Mouse (Mus musculus): ENCODE data around the gene Micu2.
"Not testable (repeated sequence)": the region's sequence is repeated elsewhere in the genome, so short reads cannot be mapped to it uniquely, and the experiment has no call there.

Gene Micu2

DNA sequence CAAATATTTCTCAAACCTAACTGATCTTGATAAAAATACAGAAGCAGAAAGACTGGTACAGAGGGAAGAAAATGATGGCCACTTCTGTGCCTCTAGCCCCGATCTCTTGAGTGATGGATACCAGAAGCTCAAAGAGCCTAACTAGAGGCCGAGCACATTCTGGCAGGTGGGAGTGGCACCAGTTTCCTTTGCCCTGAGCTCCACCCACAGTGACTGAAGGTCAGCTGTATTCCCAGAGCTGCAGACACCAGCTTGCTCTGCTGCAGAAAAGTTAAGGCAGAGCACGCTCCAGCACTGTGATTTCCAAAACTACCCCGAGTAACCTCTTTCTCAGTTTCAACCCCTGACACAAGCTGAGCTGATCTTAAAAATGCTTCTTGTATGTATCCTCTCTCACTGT lies 37.2 kb downstream of the Micu2 start:
- DNase-seq (ENCODE audit: low spot score in 2 of 2) = no peak

DNA sequence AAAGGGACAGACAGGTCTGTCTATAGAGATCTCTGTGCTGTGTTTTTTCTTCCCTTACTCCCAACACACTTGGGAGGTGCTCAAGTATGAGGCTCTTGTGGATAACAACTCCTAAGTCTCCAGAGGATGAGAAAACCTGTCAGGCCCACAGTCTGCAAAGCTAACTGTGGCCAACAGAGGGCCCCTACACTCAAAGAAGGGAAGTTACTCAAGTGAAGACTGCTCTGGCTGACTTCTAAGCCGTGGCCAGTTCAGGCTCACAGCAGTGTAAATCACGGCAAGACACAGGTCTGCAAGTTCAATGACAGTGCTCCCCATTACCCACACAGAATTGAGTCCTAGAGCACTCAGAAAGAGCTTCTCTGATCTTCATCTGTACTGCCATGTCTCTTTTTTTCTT lies 48.0 kb downstream of the Micu2 start:
- peak; percentile 5 to 21 for DNase-seq (ENCODE audit: low spot score in 2 of 2)

DNA sequence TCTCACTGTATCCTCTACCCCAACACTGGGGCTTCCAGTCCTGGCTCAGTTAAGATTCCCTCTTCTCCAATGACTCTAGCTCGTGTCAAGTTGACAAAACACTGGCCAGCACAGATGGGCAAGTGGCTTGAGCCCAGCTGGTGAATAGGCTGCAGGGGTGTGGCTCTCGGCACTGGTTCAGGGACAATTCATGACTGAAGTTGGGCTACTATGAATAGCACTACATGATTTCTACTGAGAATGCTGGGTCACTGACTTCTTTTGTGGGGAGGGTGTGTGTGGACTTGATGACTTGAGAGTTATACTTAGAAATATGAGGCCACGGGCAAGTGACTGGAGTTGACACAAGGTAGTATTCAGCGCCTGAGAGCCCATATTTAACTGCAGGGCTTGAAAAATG lies 53.2 kb downstream of the Micu2 start:
- no peak for DNase-seq (ENCODE audit: low spot score in 2 of 2)

DNA sequence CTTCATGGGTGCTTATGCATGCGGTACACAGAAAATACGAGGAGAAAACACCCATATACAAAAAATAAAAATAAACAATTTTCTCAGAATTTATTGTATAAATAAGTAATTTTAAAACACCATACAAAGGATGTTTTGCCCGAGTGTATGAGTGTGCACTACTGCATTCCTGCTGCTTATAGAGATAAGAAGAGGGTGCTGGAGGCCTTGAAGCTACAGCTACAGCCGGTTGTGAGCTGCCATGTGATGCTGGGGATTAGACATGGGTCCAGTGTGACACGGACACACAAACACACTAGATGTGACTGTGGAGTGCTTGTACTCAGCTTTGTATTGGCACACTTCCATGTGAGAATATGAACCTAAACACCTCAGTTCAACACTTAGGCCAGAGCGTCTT lies 61.8 kb downstream of the Micu2 start:
- no peak for DNase-seq (ENCODE audit: low spot score in 2 of 2)

DNA sequence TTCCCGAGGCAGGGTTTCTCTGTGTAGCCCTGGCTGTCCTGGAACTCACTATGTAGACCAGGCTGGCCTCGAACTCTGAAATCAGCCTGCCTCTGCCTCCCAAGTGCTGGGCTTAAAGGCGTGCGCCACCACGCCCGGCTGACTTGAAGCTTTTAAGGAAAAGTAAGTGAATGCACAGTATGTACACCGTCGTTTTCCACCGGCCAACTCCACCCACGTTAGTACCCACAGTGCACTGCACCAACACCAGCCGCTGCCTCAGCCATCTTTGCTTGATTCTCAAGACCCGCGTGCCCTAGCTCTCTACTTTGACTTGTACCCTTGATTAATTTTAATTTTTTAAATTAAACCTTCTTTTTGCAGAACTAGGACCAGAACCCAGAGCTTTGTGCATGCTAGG lies 64.4 kb downstream of the Micu2 start:
- DNase-seq (ENCODE audit: low spot score in 2 of 2) = no peak

DNA sequence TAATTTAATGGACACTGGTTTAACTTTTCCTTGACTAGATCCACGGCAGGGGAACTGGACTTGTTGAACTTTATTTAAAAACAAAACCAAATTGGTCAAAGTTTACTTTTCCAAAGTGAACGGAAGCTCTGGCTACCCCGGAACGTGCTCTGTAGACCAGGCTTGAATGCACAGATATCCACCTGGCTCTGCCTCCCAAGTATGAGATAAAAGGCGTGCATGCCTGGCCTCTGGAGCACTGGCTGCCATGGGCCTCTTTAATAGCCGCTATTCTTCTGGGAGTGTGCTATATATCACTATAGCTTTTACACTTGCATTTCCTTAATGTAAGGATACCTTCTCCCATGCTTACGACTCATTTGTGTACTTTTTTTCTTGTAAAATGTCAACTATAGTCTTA lies 65.5 kb downstream of the Micu2 start:
- DNase-seq (ENCODE audit: low spot score in 2 of 2) = no peak

DNA sequence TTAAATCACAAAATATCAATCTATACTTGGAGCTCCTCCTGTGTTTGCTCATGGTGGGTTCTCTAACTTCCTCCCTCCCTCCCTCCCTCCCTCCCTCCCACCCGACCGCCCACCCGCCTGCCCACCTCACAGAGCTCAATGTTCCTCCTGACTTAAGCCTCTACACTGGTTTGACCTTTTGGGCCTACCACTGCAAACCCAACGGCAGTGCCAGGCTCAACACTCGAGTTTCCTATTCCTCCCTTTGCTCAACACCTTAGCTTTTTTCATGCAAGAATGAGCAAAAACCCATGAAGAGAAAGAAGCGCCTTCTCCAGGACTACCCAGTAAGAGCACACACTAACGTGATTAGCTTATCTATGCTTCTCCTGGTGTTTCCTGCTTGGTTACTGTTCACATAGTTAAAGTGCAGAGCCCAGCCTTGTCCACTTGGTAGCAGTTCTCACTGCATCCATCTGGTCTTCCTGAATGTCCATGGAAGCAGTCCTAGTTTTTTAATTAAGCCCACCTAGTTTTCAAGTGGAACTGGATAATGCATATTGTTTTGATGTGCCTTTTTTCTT lies 66.1 kb downstream of the Micu2 start:
- DNase-seq (ENCODE audit: low spot score in 2 of 2) = no peak

DNA sequence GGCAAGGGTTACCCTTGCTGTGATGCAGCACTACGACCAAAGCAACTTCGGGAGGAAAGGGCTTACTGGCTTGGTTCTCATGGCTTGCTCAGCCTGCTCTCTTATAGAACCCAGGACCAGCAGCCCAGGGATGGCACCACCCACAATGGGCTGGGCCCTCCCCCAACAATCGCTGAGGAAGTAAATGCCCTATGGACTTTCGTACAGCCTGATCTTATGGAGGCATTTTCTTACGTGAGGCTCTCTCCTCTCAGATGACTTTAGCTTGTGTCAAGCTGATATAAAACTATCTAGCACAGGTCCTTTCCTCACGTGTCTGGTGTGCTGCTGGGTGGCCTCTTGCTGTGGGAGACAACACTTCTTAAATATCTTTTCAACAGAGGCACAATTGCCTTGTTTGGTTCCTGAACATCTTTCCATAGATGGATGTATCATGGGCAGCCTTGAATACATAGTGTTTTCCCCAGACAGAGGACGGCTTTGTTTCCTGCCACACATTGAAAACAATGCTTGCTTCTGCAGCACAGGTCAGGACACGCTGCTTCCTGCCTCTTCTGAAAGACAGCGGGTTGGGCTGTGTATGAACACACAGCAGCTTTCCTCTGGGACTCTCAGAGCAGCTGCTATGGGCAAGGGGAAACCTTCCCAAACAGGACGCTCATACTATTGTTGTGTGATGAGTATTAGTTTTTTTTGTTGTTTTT lies 77.5 kb downstream of the Micu2 start:
- peak in 1 of 2 experiments; percentile 17 for DNase-seq (ENCODE audit: low spot score in 2 of 2)

DNA sequence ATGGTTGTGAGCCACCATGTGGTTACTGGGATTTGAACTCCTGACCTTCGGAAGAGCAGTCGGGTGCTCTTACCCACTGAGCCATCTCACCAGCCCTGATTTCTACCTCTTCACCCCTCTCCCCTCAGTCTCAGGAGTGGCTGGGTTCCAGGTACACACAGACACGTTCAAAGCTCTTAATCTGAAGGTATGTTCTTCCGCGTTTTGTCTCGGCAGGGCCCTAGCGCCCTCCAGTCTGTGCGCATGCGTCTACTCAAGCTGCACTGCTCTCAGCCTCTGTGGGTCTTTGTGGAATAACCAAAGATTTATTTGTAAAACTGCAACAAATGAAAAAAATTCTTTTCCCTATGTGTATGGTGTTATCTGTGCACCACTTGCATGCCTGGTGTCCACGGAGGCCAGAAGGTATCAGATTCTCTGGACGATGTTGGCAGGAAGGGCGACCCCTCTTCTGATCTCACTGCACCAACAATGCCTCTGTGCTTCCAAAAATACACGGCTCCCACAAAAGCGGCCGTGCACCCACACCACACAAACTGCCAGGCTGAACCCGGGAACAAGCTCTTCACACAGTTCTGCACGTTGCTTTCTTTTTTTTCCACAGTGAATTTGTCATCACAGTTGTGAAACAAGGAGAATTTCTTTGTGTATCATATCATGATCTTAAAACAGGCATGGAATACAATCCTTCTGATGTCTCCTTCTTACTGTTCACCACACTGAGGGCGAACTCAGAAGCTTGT lies 78.3 kb downstream of the Micu2 start:
- DNase-seq (ENCODE audit: low spot score in 2 of 2) = peak in 1 of 2 experiments; percentile 29

DNA sequence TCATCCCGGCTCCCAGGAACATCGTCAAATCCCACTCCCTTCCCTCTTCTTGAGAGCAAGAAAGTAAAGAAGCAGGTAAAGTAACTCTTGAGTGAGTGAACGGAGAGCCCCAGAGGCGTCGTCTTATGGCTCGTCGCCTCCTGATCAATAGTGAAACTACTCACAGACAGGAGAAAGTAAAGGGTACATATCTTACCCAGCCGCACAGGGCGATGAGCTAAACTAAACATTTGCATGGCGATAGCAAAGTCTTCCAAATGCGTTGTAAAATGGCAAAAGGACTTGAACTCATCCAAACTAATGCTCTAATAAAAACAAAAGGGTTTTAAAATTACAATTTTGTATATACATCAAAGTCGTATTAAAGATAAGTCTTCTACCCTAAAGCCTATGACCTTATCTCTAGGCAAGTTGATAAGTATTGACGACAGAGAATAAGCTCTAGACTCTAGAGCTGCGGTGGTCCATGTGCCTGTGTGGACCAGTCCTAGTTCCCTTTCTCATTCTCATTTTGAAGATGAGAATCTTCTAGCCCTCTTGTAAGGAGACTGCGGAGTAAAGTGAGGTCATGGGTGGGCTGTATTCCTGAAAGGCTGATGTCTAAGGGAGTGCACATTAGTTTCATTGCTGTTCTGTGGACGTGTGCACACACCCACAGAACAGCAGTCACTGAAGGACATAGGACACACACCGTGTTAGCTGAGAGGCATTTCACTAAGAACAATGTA lies 79.8 kb downstream of the Micu2 start:
- DNase-seq (ENCODE audit: low spot score in 2 of 2) = no peak

DNA sequence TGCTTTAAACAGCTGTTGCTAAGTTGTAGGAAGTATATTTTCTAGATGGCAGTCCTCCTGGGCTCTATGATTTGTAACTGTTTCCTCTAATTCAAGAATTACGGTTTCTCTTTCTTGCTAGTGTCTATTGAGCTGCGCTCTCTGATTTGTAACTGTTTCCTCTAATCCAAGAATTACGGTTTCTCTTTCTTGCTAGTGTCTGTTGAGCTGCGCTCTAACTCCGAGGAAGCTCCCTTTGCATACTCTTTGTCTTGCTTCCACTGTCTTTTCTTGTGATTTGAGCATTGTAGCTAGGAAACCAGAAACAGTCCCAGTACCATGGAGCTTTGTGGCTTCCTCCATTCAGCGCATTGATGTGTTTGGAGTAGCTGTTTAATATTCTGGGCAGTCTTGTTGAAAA lies 83.7 kb downstream of the Micu2 start:
- no peak for DNase-seq (ENCODE audit: low spot score in 2 of 2)

DNA sequence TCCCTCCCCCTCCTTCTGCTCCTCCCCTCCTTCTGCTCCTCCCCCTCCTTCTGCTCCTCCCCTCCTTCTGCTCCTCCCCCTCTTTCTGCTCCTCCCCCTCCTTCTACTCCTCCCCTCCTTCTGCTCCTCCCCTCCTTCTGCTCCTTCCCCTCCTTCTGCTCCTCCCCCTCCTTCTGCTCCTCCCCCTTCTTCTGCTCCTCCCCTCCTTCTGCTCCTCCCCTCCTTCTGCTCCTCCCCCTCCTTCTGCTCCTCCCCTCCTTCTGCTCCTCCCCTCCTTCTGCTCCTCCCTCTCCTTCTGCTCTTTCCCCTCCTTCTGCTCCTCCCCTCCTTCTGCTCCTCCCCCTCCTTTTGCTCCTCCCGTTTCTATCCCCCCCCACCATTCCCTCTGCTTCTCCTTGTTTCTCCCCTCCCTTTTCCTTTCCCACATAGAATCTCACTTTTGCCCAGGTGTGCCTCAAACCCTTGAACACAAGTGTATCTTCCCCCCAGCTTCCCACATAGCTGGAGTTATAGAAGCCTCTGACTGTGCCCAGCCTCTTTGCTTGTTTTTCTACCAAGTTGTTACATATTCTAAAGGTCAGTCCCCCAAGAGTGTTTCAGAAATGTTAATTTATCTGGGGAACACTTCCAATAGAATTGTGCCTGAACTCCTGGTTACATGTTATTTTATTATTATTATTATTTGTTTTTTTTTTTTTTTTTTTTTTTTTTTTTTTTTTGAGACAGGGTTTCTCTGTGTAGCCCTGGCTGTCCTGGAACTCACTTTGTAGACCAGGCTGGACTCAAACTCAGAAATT lies 86.7 kb downstream of the Micu2 start:
- DNase-seq (ENCODE audit: low spot score in 2 of 2) = not testable (repeated sequence)

DNA sequence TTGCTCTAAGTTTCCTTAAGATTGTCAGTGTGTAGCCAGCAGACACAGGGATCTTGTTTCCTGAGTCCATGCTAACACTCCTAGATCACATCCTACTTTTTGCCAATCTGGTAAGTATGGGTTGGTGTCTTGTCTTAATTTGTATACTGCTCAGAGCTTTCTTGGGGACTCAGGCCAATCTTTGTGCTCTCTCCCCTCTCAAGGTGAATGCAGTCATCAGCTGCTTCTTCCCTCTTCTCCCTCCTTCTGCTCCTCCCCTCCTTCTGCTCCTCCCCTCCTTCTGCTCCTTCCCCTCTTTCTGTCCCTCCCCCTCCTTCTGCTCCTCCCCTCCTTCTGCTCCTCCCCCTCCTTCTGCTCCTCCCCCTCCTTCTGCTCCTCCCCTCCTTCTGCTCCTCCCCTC lies 87.3 kb downstream of the Micu2 start:
- not testable (repeated sequence) for DNase-seq (ENCODE audit: low spot score in 2 of 2)

DNA sequence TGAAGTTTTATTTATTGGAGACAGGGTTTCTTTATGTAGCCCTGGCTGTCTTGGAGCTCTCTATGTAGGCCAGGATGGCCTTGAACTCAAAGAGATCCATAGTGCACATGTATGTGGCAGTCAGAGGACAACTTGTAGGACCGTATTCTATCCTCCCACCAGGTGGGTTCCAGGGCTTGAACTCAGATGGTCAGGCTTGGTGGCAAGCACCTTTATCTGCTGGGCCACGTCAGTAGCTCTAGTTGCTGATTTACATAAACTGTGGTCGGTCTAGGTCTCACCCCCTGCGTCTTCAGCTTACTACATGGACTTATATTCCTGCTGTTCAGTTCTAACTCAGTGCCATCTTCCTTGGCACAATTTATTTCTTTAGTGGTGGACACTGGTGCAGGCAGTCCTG lies 87.7 kb downstream of the Micu2 start:
- DNase-seq (ENCODE audit: low spot score in 2 of 2) = no peak

DNA sequence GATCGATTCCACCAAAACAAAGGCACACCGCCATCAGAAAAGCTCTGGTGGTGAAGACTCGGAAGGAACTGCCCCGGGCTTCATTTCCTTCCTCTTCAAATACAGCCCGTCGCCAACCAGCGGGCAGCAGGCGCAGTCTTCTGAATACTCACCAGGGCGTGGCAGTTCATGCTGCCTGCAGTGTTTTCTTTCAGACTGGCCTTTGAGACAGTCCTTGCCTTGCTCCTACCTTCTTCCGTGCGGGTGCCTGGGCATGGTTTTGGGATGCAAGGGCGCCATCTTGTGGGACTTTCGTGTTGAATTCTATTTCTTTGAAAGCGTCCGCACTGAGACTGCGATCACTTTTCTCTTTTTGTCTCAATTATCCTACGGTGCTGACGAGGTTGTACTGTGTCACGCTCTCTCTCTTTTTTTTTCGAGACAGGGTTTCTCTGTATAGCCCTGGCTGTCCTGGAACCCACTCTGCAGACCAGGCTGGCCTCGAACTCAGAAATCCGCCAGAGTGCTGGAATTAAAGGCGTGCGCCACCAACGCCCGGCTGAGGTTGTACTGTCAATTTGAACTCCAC lies 88.5 kb downstream of the Micu2 start:
- DNase-seq (ENCODE audit: low spot score in 2 of 2) = peak; percentile 82 to 88

DNA sequence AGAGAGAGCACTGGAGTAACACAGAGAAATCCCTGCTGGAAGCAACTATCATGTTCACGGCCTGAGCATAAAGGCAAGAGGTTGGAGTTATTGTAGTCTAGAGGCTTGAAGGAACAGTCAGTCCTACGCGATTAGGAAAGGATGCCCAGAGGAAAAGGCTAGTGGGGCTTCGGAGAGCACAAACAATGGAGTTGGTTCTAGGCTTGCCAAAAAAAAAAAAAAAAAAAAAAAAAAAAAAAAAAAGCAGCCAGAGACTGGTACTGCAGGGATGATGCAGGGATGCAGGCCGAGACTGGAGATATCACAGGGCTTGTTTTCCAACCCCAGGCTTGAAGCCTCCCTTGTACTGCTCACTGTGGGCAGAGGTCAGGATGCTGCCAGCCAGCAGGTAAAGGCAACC lies 89.8 kb downstream of the Micu2 start:
- no peak for DNase-seq (ENCODE audit: low spot score in 2 of 2)

DNA sequence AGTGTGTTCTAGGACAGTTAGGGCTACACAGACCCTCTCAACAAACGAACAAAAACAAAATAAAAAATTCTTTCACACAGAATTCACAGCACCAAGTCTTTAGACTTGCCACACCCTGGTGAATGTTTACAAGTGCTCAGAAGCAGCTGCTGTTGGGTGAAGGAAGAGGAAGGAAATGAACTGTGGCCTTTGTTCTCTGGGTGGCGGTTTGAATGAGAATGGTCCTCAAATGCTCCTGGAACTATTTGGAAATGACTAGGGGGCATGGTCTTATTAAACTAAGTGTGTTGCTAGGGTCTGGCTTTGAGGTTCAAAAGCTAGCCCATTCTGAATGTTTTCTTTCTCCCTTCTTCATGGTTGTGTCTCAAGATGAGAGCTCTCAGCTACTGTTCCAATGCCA lies 90.6 kb downstream of the Micu2 start:
- DNase-seq (ENCODE audit: low spot score in 2 of 2) = no peak

DNA sequence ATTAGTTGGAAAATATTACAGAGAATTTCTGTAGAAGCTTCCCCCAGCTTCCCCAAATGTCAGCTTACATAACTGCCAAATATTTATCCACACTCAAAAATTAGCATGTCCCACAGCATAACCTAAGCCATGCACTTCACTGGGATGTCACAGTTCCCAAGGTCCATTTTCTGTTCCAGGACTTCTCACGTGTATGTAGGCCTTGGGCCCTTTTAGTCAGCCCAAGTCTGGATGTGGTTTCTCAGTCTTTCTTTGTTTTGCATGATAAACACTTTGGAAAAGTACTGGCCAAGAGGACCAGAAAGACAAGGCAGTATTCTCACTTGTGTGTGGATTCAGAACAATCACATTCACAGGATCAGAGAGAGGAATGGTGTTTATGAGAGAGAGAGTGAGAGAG lies 97.1 kb downstream of the Micu2 start:
- DNase-seq (ENCODE audit: low spot score in 2 of 2) = no peak

DNA sequence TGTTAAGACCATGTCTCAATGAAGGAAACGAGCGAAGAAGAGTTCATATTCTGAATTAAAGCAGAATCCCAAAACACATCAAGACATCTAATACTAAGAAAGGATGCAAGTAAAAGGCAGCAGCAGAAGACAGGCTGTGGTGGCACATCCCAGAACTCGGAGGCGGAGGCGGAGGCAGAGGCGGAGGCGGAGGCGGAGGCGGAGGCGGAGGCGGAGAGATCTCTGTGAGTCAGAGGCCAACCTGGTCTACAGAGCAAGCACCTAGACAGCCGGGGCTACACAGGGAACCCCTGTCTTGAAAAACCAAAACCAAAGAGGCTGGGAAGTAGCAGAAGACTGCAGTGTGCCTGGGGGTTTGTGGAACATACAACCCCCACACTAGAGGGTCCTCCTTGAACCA lies 102.2 kb downstream of the Micu2 start:
- no peak for DNase-seq (ENCODE audit: low spot score in 2 of 2)

DNA sequence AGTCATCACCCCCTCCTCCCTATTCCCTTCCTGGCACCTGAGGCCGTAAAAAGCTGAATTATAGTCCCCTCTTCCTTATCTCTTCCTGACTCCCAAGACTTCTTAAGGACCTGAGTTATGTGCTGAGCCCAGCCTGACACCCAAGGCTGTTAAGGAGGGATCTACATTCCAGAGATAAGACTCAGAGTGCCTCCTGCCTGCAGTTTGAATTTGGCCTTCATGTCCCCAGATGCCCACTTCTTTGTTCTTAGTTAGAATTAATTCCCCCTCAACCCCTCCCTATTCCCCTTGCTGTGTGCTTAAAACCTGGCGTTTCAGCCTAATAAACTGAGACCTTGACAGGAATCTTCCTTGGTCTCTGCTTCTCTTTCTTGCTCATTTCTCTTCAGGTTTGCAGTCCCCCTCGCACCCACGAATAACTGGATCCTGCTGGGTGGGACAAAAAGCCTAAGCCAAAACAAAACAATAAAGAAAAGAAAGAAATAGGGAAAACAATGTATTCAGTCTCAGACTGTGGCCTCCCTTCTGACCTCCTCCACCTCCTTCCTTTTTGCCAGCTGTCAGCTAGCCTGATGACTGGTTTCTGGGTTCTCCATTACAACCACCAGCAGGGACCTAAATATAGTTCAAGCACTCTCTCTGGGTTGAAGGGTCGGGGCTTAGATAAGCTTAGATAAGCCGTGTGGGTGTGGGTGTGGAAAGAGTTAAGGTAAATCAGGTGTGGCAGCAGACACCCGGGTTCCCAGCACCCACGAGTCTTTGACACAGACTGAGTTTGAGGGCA lies 102.8 kb downstream of the Micu2 start:
- not testable (repeated sequence) for DNase-seq (ENCODE audit: low spot score in 2 of 2)

DNA sequence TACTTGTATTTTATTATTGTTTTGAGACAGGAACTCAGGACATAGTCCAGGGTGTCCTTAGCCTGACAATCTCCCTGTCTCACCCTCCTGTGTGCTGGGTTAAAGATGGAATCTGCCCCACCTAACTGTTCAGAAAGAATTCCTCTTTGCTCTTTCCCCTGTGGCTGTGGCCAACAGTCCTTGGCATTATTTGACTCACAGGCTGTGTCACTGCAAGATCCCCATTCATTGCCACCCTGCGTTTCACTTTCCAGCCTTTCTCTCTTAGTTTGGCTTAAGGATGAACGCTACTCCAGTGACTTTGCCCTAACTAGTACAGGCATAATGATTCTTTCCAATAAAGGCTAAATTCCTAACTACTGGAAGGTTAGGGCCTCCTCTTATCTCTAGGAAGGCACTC lies 104.7 kb downstream of the Micu2 start:
- no peak for DNase-seq (ENCODE audit: low spot score in 2 of 2)

Measured in frontal cortex, postnatal 36 days (tissue).